Mouse (Mus musculus) spleen, postnatal 36 days (tissue): ENCODE data around the gene Chrd.

Source experiments
- DNase-seq, 2 experiments: peaks; one replicate each; pipeline ENCODE4 v3.0.0; 2022; ENCODE audit warnings: low spot score in 2 of 2, mixed read lengths in 1 of 2

Gene Chrd

GRCm38 (mm10) chr16:20733731-20734730, 1.1 kb downstream of the Chrd start, which contains the start of gene Thpo:
Gene Thpo (minus strand): TSS chr16:20734511.
- no peak for DNase-seq

DNA sequence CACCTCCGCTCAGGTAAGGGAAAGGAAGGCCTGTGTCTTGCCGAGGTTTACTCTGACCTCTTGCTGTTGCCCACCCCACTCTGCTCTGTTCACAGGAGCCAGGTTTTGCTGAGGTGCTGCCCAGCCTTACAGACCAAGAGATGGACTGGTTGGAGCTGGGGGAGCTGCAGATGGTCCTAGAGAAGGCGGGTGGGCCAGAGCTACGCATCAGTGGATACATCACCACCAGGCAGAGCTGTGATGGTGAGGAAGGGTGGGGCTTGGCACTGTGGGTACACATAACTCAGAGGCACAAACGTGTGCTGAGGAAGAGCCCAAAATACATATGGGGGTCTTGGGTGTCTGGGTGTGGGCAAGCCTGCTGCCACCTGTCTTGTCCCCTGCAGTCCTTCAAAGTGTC, 2.7 kb downstream of the Chrd start:
- no peak for DNase-seq

DNA sequence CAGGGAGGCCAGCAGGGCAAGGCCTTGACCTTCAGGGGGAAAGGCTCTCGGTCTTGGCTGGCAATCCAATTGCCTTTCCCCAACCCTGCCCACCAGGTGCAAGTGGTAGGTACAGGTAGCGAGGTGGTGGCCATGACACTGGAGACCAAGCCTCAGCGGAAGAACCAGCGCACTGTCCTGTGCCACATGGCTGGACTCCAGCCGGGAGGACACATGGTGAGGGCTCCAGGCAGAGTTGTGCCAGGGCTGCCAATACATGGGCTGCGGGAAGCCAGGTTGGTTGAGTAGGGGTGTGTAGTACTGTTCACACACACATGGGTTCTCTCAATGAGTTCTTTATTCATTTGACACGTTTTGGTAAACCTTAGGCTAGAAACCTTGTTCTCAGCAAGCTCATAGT, 3.2 kb downstream of the Chrd start:
- no peak for DNase-seq

DNA sequence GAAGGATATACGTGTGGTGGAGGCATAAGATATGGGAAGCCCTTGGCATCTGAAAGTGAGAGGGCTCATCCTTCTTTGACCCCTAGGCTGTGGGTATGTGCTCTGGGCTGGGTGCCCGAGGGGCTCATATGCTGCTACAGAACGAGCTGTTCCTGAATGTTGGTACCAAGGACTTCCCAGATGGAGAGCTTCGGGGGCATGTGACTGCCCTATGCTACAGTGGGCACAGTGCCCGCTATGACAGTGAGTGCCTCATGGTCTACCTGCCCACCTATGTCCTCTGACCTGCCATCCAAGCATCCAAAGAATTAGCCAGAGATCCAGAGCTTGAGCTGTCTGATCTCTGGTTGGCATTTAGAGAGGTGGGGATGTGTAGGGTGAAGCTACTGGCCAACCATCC, 3.9 kb downstream of the Chrd start:
- DNase-seq = no peak

GRCm38 (mm10) chr16:20739845-20740244, 6.9 kb downstream of the Chrd start:
- no peak for DNase-seq

DNA sequence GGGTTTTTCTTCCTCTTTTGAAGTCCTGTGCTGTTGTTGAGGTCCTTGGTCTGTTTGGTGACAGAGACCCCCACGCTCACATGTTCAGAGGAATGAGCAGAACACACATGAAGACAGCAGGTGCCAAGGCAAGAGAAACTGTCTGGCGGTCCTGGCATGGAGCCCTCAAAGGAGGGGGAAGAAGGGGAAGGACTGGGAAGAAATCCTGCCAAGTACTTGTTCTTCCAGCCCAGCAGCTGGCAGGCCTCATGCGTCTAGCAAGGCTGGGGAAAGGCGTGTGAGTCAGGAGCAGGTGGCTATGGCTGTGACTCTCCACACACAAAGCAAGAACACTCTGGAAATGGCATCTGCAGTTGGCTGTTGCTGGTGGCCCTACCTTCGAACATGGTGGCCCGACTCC, 13.7 kb downstream of the Chrd start:
- DNase-seq = no peak

- DNase-seq = no peak
These were observed 17.6 kb downstream of the Chrd start for GRCm38 (mm10) chr16:20750518-20750917.

DNA sequence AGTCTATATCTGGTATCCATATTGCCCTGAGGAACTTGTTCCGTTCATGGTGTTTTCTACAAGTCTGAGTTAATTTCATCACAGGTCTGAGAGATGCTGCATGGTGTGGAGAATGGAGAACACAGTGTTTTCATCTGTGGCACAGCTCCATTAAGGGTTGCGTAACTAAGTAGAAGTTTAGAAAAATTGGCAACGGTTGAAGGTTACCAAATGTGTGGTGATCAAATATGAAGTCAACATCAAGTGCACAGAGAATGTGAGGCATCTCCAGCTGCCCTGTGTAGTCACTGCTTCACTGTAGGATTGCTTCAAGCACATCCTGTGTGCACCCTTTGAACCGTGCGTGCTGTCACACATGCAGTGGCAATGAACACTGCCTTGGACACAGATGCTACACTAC, 23.1 kb downstream of the Chrd start:
- DNase-seq = no peak

GRCm38 (mm10) chr16:20757385-20757784, 24.5 kb downstream of the Chrd start:
- no peak for DNase-seq

GRCm38 (mm10) chr16:20761681-20762080, 28.8 kb downstream of the Chrd start:
- DNase-seq = peak in 1 of 2 experiments; percentile 31

- DNase-seq = peak in 1 of 2 experiments; percentile 18
These were observed 32.3 kb downstream of the Chrd start for GRCm38 (mm10) chr16:20765244-20765643.

DNA sequence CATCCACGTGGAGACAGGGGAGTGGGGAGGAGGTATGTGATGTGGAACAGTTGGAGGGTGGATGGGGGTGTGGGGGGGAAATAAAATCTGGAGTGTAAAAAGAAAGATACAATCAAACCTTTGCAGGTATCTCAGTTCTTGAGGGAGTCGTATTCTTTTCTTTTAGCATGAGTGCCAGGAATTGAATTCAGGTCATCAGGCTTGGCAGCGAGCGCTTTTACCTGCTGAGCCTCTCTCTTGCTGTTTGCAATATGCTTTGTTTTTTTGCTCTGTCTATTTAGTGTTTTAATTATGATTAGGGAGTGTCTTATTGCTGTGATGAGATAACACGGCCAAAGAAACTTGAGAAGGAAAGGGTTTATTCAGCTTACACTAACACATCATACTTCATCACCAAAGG, 42.1 kb downstream of the Chrd start:
- no peak for DNase-seq

GRCm38 (mm10) chr16:20779846-20780245, 46.9 kb downstream of the Chrd start:
- DNase-seq = no peak

GRCm38 (mm10) chr16:20781101-20781630, 48.2 kb downstream of the Chrd start:
- no peak for DNase-seq

DNA sequence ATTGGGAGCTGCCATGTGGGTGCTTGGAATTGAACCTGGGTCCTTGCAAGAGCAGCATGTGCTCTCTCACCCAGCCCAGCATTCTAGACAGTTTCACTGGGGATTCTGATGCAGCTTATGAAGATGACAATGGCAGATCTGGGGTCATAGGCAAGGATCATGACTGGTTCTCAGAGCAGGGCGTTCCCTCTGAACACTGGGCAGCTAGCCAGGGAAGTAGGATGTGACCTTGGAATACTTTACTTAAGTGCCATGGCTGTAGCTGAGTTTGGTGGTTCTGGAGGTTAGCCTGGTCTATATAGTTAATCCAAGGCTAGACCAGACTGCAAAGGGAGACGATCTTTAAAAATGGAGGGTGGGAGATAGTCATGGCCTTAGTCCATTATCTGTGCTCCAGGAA, 51.0 kb downstream of the Chrd start:
- DNase-seq = no peak

DNA sequence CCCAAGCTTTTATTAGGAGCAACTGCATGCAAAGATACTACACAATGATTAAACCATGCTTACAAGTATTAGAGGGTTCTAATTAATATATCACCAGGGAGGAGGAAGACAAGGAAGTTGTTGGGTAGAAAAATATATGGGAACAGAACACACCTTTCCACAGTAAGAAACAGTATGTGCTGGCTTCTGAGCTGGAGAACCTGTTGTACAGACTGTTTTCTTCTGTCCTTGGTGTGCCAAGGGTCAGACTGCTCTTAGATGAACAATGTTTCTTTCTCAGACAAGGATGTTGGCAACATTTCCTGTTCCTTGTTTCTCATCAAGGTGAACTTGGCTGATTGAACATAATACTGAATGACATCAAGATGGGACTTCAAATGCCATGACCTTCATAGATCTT, 51.8 kb downstream of the Chrd start:
- DNase-seq = no peak

DNA sequence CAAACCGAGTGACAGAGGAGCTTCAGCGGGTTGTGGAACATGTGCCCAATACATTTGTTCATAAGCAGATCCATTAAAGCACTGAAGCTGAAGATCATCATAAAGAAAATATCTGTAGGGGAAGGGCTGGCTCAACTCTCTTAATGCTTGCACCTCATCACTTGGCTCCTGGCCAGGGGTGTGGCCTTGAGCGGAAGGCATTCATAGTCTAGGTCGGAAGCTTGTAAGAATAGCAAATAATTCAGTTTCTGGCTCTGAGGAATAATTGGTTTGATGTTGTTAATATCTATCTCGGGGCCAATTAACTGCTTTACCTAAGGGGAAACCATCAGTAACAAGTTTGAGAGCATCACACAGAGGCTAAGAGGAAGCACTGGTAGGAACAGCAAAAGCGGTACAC, 53.6 kb downstream of the Chrd start:
- DNase-seq = no peak

DNA sequence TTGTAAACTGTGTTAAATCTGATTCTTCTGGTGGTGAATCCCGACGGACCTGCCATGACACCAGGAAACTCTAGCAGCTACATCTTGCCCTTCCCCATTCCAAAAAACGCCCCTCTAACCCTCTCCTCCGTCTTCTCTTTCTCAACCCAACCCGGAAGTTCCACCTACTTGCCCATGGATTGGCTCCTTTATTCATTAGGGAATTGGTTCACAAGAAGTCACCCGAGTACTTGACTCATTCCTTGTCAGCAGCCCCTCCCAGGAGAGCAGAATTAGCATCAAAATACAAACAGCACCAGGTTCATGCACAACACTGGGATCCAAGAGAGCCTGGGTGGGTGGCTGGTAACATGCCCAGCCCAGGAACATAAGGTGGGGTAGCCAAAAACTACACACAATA, 58.9 kb downstream of the Chrd start:
- DNase-seq = no peak
